10 mouse cellular contexts compared by ENCODE assay signal in the genomic region with DNA sequence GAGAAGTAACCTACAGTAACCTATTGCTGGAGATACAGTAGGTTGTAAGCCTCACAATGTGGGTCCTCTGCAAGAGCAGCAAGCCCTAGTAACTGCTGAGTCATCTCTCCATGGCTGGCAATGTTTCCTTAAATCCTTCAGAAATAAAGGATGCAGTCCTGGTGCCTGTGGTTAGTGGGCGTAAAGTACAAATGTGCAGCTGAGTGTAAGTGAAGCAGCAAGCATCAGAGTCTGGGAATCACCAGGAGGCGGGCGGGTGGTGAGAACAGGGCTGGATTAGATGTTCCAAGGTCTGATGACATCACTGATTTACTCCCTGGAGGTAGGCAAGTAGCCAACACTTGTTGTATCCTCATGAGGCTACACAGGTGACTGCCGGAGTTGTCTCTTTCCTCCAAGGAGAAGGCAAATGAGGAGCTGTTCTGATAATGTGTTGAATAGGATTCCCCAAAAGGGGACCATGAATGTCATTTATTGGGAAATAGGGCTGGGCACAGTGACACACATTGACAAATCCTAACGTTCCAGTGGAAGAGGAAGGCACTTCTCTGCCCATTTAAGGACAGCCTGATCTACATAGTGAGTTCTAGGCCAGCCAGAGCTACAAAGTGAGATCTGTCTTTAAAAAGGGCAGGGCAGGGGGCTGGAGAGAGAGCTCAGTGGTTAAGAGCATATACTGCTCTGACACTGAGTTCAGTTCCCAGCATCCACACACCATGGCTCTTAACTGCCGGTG. TPM values are rescaled to one million over a fixed set of nuclear protein-coding genes. Genes with fewer than 3 reads are reported as not detected.
A peak's percentile ranks its signal among the peaks of the same experiment; 100 is the strongest.
DNase-seq lines count a peak whose midpoint lies in the region; ATAC-seq and TF ChIP-seq lines count a peak whose summit lies in the region.
"Had no signal": no experiment of that assay in that cellular context is flagged by ENCODE, and none has a peak within 500 bp of the region (broad histone marks: within the 10 kb centered on the region; RNA-seq: fewer than 3 reads in every experiment).

No protein-coding gene starts in this region.

- H3K4me1 ChIP-seq in olfactory bulb, adult 2 months (ENCODE audit: control insufficient read depth, insufficient read depth, low read length): peaks cover 14% of the 10 kb centered on the region
- peaks cover 14% of the 10 kb centered on the region for H3K4me1 ChIP-seq in forebrain, embryonic 12.5 days

- no peak for TF ChIP-seq POLR2A in olfactory bulb, adult 2 months (IDR thresholded peaks at IDR 0.05; ENCODE audit: insufficient read depth, low read depth, low read length)

- H3K4me2 ChIP-seq in forebrain, embryonic 12.5 days: no peak overlapping the region
- H3K4me2 ChIP-seq: embryonic facial prominence, embryonic 12.5 days; liver, embryonic 15.5 days had no signal

- H3K27me3 ChIP-seq in forebrain, embryonic 12.5 days: 0 out of 2 replicates have a peak, but pooled peaks cover 3% of the 10 kb centered on the region
- H3K27me3 ChIP-seq: embryonic facial prominence, embryonic 12.5 days; liver, embryonic 15.5 days had no signal

- H3K4me3 ChIP-seq in olfactory bulb, adult 2 months (ENCODE audit: insufficient read depth, low read depth, low read length): no peak overlapping the region
- no peak overlapping the region for H3K4me3 ChIP-seq in forebrain, embryonic 12.5 days (replicated peaks)
- H3K4me3 ChIP-seq: embryonic facial prominence, embryonic 12.5 days; liver, embryonic 15.5 days had no signal

- peak overlapping the region; percentile 27 for H3K27ac ChIP-seq in olfactory bulb, adult 2 months (ENCODE audit: insufficient read depth, low read depth, low read length)
- H3K27ac ChIP-seq in forebrain, embryonic 12.5 days: no peak overlapping the region
- H3K27ac ChIP-seq: embryonic facial prominence, embryonic 12.5 days; liver, embryonic 15.5 days had no signal

- peak; percentile 70 to 86 for DNase-seq in adrenal gland, adult (ENCODE audit: inconsistent age in 2 of 2, low spot score in 1 of 2)
- DNase-seq in adrenal gland, postnatal 4 days (ENCODE audit: low spot score in 2 of 2): no peak
- DNase-seq in retina, postnatal 1 day: peak; percentile 39
- no peak for DNase-seq in retina, embryonic 14.5 days (ENCODE audit: low spot score)
- DNase-seq in kidney, postnatal 10 days: peak; percentile 51

- 31% methylated on average over 6 of the region's 6 CpGs for WGBS in olfactory bulb, adult 2 months
- 85% methylated on average over 6 of the region's 6 CpGs for WGBS in forebrain, embryonic 12.5 days

- H3K36me3 ChIP-seq in forebrain, embryonic 12.5 days (replicated peaks): no peaks in the 10 kb centered on the region
- H3K36me3 ChIP-seq: embryonic facial prominence, embryonic 12.5 days; liver, embryonic 15.5 days had no signal

- no peak for TF ChIP-seq CTCF in olfactory bulb, adult 2 months (IDR thresholded peaks at IDR 0.05; ENCODE audit: insufficient read depth, low read depth, low read length)

- no peak overlapping the region for H3K9ac ChIP-seq in forebrain, embryonic 12.5 days
- H3K9ac ChIP-seq: embryonic facial prominence, embryonic 12.5 days; liver, embryonic 15.5 days had no signal

- no peak for ATAC-seq in activated CD4-positive, CD25-positive, alpha-beta regulatory T cell, adult 4 months
- no peak for ATAC-seq in forebrain, embryonic 12.5 days (ENCODE audit: low FRiP score)

- no peaks in the 10 kb centered on the region for H3K9me3 ChIP-seq in forebrain, embryonic 12.5 days
- H3K9me3 ChIP-seq: embryonic facial prominence, embryonic 12.5 days; liver, embryonic 15.5 days had no signal

RNA-seq across cellular contexts. Expression of a gene that starts 27.7 kb away (rescaled TPM):
- 10 to 100 TPM; 31.2 to 41.9 TPM for total RNA-seq in adrenal gland, postnatal 4 days (2021)
- polyA plus RNA-seq in olfactory bulb, adult 2 months (2012; ENCODE audit: insufficient read depth, insufficient read length, low replicate concordance, missing spikeins): not detected in 2 replicates
- 10 to 100 TPM; 46.7 to 50.3 TPM for polyA plus RNA-seq in activated CD4-positive, CD25-positive, alpha-beta regulatory T cell, adult 4 months (2017; shearing (Covaris generic))
- 136 and 160 TPM in 2 replicates for polyA plus RNA-seq in forebrain, embryonic 12.5 days (2016; fragmentation: Nextera tagmentation; extraction: Ambion mirVana)

RNA-seq across cellular contexts. Expression of a gene that starts 60.0 kb away (rescaled TPM):
- 10 to 100 TPM; 85.5 to 92.1 TPM for total RNA-seq in adrenal gland, postnatal 4 days (2021)
- not detected in 2 replicates for polyA plus RNA-seq in olfactory bulb, adult 2 months (2012; ENCODE audit: insufficient read depth, insufficient read length, low replicate concordance, missing spikeins)
- 10 to 100 TPM in 1 of 2 experiments, 1 to 10 TPM in 1; 5.8 to 13.0 TPM for polyA plus RNA-seq in activated CD4-positive, CD25-positive, alpha-beta regulatory T cell, adult 4 months (2017; shearing (Covaris generic))
- 3.0 and 3.6 TPM in 2 replicates for polyA plus RNA-seq in forebrain, embryonic 12.5 days (2016; fragmentation: Nextera tagmentation; extraction: Ambion mirVana)

Comparison
In these comparisons a context has a peak if more than half of its experiments do, and no peak if none do; other contexts are left out.
1. DNase-seq: peak in adrenal gland, adult (2 of 2), retina, postnatal 1 day (single experiment) and kidney, postnatal 10 days (single experiment); none in adrenal gland, postnatal 4 days (0 of 2) and retina, embryonic 14.5 days (single experiment).